Mouse (Mus musculus) intestine, embryonic 16.5 days (tissue): ENCODE results near the gene Cdk12. TPM values are rescaled to one million over a fixed set of nuclear protein-coding genes. Genes with fewer than 3 reads are reported as not detected.
A peak's percentile ranks its signal among the peaks of the same experiment; 100 is the strongest.

Experiments used
- ATAC-seq: fragments of 200-750 bp; cut with Nextera tagmentation; 2 replicates; pipeline ENCODE4 v1.8.0; 2017; ENCODE audit warnings: moderate TSS enrichment, moderate library complexity
- H3K27ac ChIP-seq: fragments of 300-500 bp; sonication (generic); 2 replicates; pipeline ENCODE4 v1.5.1; 2014; ENCODE audit warnings: mild to moderate bottlenecking, low read length
- H3K27me3 ChIP-seq: fragments of 300-500 bp; sonication (generic); replicated peaks from 2 replicates; pipeline ENCODE4 v1.6.1; 2014; ENCODE audit warnings: low read length, control low read depth, mixed read lengths; ENCODE audit not compliant: control insufficient read depth, insufficient read depth
- H3K36me3 ChIP-seq: fragments of 300-500 bp; sonication (generic); 2 replicates; pipeline ENCODE4 v1.6.1; 2014; ENCODE audit warnings: low read length, control low read depth; ENCODE audit not compliant: control insufficient read depth, insufficient read depth
- H3K4me1 ChIP-seq: fragments of 300-500 bp; sonication (generic); 2 replicates; pipeline ENCODE4 v1.6.1; 2014; ENCODE audit warnings: low read length, control low read depth, mixed read lengths; ENCODE audit not compliant: control insufficient read depth, insufficient read depth
- H3K4me2 ChIP-seq: fragments of 300-500 bp; sonication (generic); 2 replicates; pipeline ENCODE4 v1.6.1; 2014; ENCODE audit warnings: low read depth, low read length, control low read depth
- H3K4me3 ChIP-seq: fragments of 300-500 bp; sonication (generic); 2 replicates; pipeline ENCODE4 v1.5.1; 2014; ENCODE audit warnings: mild to moderate bottlenecking, low read length
- H3K9ac ChIP-seq: fragments of 300-500 bp; sonication (generic); 2 replicates; pipeline ENCODE4 v1.6.1; 2014; ENCODE audit warnings: low read depth, low read length
- H3K9me3 ChIP-seq: fragments of 300-500 bp; sonication (generic); 2 replicates; pipeline ENCODE4 v1.6.1; 2016; ENCODE audit warnings: low read length, control low read depth; ENCODE audit not compliant: control insufficient read depth
- WGBS: fragments of 180-500 bp; shearing (Covaris S2); extraction: QIAGEN DNeasy Blood & Tissue Kit; methylation state at CpG from one replicate; pipeline ENCODE4 v1.1.7; 2014; 5-methylcytosine and 5-hydroxymethylcytosine counted together
- polyA plus RNA-seq: library from polyadenylated mRNA; unstranded; fragments of >200 nt; fragmentation: Nextera tagmentation; extraction: Ambion mirVana; gene quantifications from 2 replicates; pipeline ENCODE4 v1.2.1, GENCODE M21; 2015

Gene Cdk12
- polyA plus RNA-seq, 1 experiment from 2014 or later = 6.2 TPM

DNA sequence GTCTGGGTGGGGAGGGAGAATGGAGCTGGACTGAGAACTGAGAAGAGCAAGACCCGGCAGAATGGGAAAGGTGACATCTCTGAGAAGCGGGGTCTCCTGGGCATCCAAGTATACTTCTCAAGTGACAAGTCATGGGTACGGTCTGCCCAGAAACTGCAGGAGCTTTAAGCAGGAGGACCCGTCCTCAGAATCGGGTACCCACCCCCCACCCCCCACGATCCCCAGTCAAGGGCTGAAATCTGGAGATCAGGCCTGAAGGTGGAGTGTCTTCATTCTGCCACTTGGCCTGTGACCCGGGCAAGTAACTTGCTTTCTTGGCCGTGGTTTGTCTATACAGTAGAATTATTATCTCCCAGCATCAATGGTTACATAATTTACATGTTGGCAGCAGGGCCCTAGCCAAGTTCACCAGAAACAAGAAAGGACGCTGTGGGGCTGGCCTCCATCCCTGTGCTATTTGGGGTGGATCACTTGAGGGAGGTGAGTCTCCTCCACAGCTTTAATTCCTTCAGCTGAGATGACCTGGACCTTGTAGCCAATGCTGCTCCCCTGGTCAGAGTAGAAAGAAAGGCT, 92.2 kb downstream of the Cdk12 start:
- ATAC-seq = no peak
- 10% methylated on average over 9 of the region's 9 CpGs for WGBS
- no peaks in the 10 kb centered on the region for H3K36me3 ChIP-seq
- no peaks in the 10 kb centered on the region for H3K9me3 ChIP-seq
- H3K4me1 ChIP-seq = peaks cover 31% of the 10 kb centered on the region
- H3K4me2 ChIP-seq = peak overlapping the region; percentile 99
- H3K4me3 ChIP-seq = peak overlapping the region; percentile 78
- peaks cover 6% of the 10 kb centered on the region; the same call in 1 of the 2 replicates for H3K27me3 ChIP-seq
- peak overlapping the region; percentile 82 for H3K9ac ChIP-seq
- H3K27ac ChIP-seq = no peak overlapping the region

DNA sequence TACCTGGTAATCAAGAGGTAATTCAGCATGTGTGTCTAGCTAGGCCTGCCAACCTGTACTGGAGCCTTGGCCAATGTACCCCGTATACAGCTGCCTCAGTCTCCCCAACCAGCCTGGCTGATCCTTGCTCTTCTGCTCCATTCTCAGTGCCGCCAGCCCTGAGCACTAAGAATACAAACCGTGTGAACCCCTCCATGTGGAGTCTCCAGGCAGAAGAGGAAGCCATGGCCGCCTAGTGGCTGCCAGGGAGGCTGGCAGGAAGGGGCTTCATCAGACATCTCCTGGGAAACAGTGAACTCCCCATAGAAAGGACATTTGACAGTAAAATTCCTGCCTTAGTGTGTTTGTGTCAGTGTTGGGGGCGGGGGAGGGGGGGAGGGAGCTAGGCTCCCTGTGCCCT, 93.4 kb downstream of the Cdk12 start:
- H3K27me3 ChIP-seq = peaks cover 6% of the 10 kb centered on the region; the same call in 1 of the 2 replicates
- 8% methylated on average over 5 of the region's 5 CpGs for WGBS

DNA sequence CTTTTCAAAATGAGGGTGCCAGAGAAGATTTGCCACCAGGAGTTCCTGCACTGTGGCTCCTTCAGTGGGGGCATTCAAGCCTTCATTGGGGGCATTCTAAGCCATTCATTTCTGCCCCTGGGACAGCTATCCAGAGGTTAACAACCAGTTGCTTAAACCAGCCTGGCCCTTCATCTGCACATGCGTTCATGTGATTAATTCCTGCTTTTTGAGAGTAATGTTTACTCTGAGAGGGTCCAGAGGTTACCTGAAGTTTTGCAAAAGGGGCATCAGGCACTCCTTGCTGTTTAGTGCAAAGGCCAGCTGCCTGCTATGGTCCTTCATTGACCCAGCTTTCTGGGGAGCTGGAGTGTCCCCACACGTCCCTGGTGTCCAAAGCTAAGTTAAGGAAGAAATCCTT, 94.1 kb downstream of the Cdk12 start:
- Histone ChIP-seq H3K4me1 (peaks cover 31% of the 10 kb centered on the region), H3K4me3 (no peak overlapping the region), H3K36me3 (no peaks in the 10 kb centered on the region), H3K9me3 (no peaks in the 10 kb centered on the region), H3K4me2 (no peak overlapping the region), H3K9ac (no peak overlapping the region), H3K27ac (no peak overlapping the region), H3K27me3 (peaks cover 6% of the 10 kb centered on the region; the same call in 1 of the 2 replicates)
- ATAC-seq = no peak
- WGBS = 38% methylated on average over 2 of the region's 2 CpGs

More for the DNA sequence above, 93.4 kb downstream of the Cdk12 start:
- Histone ChIP-seq H3K27ac (no peak overlapping the region), H3K4me3 (no peak overlapping the region), H3K4me2 (no peak overlapping the region), H3K36me3 (no peaks in the 10 kb centered on the region), H3K9ac (no peak overlapping the region), H3K4me1 (peaks cover 31% of the 10 kb centered on the region), H3K9me3 (no peaks in the 10 kb centered on the region)
- ATAC-seq = no peak; the same call in 1 of the 2 replicates

DNA sequence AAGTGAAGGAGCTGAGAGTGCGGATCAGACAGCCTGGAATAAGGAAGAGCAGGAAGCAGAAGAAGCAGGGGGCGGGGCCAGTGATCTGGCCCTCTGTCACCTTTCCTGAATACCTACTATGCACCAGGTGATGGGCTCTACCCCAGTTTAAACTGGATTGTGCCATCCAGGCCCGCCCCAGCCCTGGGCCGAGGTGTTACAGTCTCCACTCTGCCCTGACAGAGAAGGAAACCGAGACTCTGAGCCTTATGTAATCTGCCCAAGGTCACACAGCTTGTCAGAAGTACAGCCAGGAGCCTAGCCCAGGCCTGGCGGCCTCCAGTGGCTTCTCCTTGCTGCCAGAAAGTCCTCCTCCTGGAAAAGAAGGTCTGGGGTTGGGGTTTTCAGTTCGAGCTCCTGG, 94.9 kb downstream of the Cdk12 start:
- Histone ChIP-seq H3K36me3 (no peaks in the 10 kb centered on the region), H3K9me3 (no peaks in the 10 kb centered on the region), H3K4me1 (peaks cover 31% of the 10 kb centered on the region), H3K9ac (no peak overlapping the region), H3K27me3 (peaks cover 6% of the 10 kb centered on the region; the same call in 1 of the 2 replicates), H3K4me2 (no peak overlapping the region), H3K4me3 (no peak overlapping the region), H3K27ac (no peak overlapping the region)
- WGBS = 29% methylated on average over 7 of the region's 7 CpGs
- peak; percentile 27 for ATAC-seq

DNA sequence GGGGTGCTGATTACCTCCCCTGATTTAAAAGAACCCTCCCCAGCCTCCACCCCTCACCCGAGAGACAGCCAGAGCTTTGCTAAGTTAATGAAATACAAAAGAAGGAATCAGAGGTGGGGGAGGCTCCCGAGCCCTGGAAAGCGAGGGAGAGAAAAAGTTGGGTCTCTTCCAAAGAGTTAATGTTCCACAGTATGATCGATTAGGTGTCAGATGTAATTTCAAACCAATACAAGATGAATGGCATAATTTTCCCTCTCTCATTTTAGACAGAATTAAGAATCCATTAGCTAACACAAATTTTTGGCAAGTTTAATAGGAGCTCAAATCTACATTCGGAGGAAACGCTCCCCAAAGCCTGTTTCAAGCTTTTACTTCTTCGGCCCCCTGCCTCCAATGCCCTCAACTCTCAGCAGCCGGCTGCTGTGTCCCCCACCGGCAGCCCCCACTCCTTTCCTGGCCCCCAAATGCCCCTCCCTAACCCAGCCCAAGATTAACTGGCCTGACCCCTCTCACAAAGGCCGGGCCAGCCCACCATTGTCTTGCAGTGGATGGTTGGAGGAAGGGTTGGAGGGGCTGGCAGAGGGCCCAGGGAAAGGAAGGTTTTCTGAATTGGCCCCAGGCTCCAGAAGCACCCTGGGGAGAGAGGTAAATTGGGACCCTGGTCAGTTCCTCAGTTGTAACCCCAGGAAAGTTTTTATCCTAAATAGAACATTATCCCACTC, 95.8 kb downstream of the Cdk12 start:
- WGBS = 16% methylated on average over 10 of the region's 10 CpGs
- Histone ChIP-seq H3K36me3 (no peaks in the 10 kb centered on the region), H3K27ac (no peak overlapping the region), H3K4me1 (peaks cover 31% of the 10 kb centered on the region), H3K4me2 (no peak overlapping the region), H3K9me3 (no peaks in the 10 kb centered on the region), H3K27me3 (peaks cover 6% of the 10 kb centered on the region; the same call in 1 of the 2 replicates), H3K4me3 (no peak overlapping the region), H3K9ac (no peak overlapping the region)
- ATAC-seq = no peak

DNA sequence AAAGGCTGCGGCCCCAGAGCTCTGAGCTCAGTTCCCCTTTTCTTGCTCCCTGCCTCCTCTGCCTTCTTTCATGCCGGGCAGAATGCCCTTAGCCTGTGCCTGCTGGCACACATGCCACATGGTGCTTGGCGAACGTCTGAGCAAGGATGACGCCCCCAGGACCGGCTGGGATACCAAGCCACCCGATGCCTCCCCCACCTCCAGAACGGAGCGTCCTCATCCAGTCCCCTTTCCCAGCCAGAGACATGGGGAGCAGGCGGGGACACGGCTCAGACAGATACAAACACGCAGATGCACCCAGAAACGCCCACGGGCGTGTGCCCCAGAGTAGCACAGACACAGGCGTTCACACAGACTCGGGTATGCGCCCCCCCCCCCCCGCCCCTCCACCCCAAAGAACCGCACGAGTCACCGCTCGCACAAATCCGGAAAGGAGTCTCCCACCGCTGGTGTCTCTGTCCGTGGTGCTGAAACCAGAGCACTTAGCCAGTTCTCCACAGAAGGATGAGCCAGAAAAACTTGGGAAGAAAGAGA, 111.0 kb downstream of the Cdk12 start:
- 2% methylated on average over 26 of the region's 26 CpGs for WGBS

DNA sequence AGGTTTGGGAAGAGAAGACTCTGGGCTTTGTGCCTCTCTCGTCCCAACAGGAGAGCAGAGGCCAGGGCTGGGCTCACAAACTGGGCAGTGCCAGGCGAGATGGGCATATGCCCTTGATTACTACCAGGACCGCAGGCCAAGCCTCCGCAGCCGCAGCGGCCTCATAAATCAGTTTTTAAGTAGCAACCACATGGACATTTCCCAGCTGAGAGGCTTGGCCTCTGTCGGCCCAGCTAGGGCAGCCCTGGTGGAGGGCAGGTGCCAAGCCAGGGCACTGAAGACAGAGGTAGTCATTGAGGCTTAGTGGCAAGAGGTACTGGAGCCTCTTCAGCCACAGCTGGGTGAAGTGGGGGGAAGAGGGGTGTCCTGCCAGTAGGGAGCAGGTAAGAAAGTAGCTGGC, 114.6 kb downstream of the Cdk12 start:
- Histone ChIP-seq H3K9ac (no peak overlapping the region), H3K4me2 (no peak overlapping the region)
- 4% methylated on average over 7 of the region's 7 CpGs for WGBS

More for the DNA sequence above, 111.0 kb downstream of the Cdk12 start:
- Histone ChIP-seq H3K9ac (no peak overlapping the region), H3K9me3 (no peaks in the 10 kb centered on the region), H3K27ac (no peak overlapping the region), H3K36me3 (no peaks in the 10 kb centered on the region), H3K4me2 (no peak overlapping the region), H3K4me3 (no peak overlapping the region), H3K27me3 (peaks cover 46% of the 10 kb centered on the region), H3K4me1 (no peaks in the 10 kb centered on the region)
- ATAC-seq = no peak

DNA sequence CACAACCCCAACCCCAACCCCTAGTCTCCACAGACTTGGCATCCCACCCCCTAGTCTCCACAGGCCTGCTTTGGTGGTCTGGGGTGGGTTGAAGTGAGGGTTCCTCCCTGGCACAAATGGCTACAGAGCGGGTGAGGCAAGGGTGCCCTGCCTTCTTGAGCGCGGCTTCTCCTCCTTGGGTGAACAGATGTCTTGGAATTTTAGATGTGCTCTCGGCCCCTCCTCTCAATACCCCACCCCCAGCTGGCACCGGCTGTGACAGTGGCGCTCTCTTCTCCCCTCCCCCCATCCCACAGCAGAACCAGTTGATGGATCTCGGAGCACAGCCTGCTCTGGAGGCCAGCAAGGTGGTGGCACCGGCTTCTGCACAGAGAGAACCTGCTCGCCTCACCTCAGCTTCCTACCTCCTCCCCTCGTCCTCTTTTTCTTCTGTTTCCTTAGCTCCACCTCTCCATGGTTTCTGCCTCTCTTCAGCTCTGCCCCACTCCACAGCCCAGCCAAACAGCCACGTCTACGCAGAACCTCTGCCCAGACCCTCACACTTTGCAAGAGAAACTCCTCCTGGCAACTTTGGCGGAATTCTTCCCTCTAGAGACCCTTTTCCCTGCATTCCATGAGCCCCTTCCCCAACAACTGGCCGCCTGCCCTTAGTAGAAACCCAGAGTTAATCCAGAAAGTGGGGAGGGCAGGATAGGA, 115.7 kb downstream of the Cdk12 start:
- Histone ChIP-seq H3K4me2 (no peak overlapping the region), H3K27me3 (peaks cover 83% of the 10 kb centered on the region), H3K27ac (no peak overlapping the region), H3K9me3 (no peaks in the 10 kb centered on the region), H3K9ac (no peak overlapping the region), H3K4me1 (no peaks in the 10 kb centered on the region), H3K36me3 (no peaks in the 10 kb centered on the region), H3K4me3 (no peak overlapping the region)
- WGBS = 2% methylated on average over 14 of the region's 14 CpGs
- no peak for ATAC-seq

More for the DNA sequence above, 114.6 kb downstream of the Cdk12 start:
- Histone ChIP-seq H3K4me1 (no peaks in the 10 kb centered on the region), H3K36me3 (no peaks in the 10 kb centered on the region), H3K27me3 (peaks cover 74% of the 10 kb centered on the region), H3K9me3 (no peaks in the 10 kb centered on the region), H3K4me3 (no peak overlapping the region), H3K27ac (no peak overlapping the region)
- ATAC-seq = no peak

DNA sequence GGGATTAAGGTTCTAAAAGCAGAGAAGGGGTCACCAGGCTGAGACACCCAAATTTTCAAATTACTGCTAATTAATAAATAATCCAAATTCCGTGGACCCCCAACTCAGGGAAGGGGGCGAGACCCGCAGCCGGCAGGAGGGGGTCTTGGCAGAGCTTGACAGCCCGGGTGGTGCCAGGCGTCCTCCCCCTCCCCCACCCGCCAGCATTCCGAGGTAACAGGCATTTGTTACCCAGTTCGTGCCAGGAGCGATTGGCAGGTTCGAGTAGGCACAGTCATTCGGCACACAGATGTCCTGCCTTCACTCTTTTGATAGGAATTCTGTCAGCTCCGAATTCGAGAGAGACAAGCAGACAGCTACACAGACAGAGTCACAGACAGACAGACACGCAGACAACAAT, 116.3 kb downstream of the Cdk12 start:
- no peak for ATAC-seq
- no peak overlapping the region for H3K4me2 ChIP-seq

More for the DNA sequence above, 116.3 kb downstream of the Cdk12 start:
- Histone ChIP-seq H3K27ac (no peak overlapping the region), H3K27me3 (peaks cover 84% of the 10 kb centered on the region), H3K36me3 (no peaks in the 10 kb centered on the region), H3K9ac (no peak overlapping the region), H3K9me3 (no peaks in the 10 kb centered on the region), H3K4me1 (no peaks in the 10 kb centered on the region), H3K4me3 (no peak overlapping the region)
- 5% methylated on average over 15 of the region's 15 CpGs for WGBS
